Mouse (Mus musculus) spleen, adult 12 weeks (tissue): ENCODE data around the gene Creb1.
"Not testable (repeated sequence)": the region's sequence is repeated elsewhere in the genome, so short reads cannot be mapped to it uniquely, and the experiment has no call there.

Experiments
- DNase-seq: peaks from one replicate; pipeline ENCODE4 v3.0.0; 2022; ENCODE audit warnings: low spot score

The Creb1 gene

GRCm38 (mm10) chr1:64618226-64618625, 85.8 kb downstream of the Creb1 start:
- no peak for DNase-seq

- DNase-seq: no peak
Measured at GRCm38 (mm10) chr1:64621116-64621515, 88.7 kb downstream of the Creb1 start.

GRCm38 (mm10) chr1:64623558-64624435, 91.4 kb downstream of the Creb1 start:
- DNase-seq: no peak

DNA sequence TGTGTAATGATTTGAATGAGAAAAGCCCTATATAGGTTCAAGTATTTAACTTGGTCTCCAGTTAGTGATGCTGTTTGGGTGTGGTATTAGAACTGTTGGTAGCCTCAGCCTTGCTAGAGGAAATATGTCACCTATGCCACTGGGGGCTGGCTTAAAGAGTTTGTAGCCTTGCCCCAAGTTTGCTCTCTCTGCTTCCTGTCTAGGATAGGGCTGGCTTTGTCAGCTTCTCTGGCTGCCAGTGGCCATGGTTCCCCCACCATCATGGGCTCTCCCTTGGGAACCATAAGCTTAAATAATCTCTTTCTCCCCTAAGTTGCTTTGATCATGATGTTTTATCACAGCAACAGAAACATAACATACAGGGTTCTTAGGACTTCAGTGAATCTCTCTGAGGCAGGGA, 92.8 kb downstream of the Creb1 start:
- no peak for DNase-seq

- DNase-seq: no peak
Measured at GRCm38 (mm10) chr1:64631526-64631925, 99.1 kb downstream of the Creb1 start.

GRCm38 (mm10) chr1:64633237-64633636, 100.8 kb downstream of the Creb1 start:
- DNase-seq: no peak

- DNase-seq: no peak
Measured at GRCm38 (mm10) chr1:64635624-64636023, 103.2 kb downstream of the Creb1 start.

DNA sequence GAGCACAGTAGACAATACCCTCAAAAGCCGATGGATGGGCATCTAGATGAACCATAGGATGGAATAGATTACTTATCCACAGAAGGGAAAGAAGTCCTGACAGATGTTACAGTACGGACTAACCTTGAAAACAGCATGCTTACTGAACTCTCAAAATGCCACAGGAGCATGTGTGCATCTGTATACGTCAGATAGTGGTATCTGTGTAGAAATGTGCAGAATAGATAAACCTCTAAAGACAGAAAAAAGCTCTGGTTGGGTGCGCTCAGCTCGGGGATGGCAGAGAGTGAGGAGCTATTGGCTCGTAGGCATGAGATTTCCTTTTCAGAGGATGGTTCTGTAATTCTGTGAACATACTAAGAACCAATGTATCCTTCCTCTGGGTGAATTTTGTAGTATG, 106.8 kb downstream of the Creb1 start:
- no peak for DNase-seq

- no peak for DNase-seq
Measured at GRCm38 (mm10) chr1:64641069-64641468, 108.6 kb downstream of the Creb1 start.

DNA sequence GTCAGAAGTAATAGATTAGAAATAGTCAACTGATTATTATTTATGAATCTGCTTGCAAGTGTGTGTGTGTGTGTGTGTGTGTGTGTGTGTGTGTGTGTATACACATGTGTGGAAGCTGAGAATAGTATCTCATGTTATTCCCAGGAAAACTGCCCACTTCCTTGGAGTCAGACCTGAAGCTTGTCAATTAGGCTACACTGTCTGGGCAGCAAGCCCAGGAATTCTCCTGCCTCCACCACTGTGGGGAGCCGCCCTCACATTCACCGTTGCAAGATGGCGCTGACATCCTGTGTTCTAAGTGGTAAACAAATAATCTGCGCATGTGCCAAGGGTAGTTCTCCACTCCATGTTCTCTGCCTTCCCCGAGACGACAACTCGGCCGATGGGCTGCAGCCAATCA, 110.1 kb downstream of the Creb1 start:
- not testable (repeated sequence) for DNase-seq

- DNase-seq: no peak
Measured at GRCm38 (mm10) chr1:64644513-64644912, 112.1 kb downstream of the Creb1 start.

GRCm38 (mm10) chr1:64649362-64650124, 117.1 kb downstream of the Creb1 start:
- no peak for DNase-seq

DNA sequence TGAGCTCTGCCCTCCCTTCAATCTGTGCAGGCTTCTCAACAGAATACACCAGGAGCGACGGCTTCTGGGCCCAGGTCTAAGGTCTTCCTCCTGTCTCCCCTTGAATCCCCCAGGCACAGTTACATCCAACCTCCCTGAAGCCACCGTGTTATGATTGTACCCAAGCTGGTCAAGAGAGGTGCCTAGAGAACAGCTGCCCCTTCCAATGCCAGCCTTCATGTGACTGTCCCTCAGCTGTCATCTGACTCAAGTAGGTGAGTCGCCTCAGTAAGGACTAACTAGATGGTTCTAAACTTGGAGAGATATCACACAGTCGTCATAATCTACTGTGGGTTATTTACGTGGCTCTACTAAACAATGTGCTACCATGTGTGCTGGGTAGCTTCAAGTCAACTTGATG, 121.3 kb downstream of the Creb1 start:
- DNase-seq: no peak
